Mouse (Mus musculus): ENCODE data around the gene Zbtb40. TPM values are rescaled to one million over a fixed set of nuclear protein-coding genes. Genes with fewer than 3 reads are reported as not detected.

Zbtb40 gene
- polyA plus RNA-seq, 1 experiment from 2014 or later = 5.1 TPM

DNA sequence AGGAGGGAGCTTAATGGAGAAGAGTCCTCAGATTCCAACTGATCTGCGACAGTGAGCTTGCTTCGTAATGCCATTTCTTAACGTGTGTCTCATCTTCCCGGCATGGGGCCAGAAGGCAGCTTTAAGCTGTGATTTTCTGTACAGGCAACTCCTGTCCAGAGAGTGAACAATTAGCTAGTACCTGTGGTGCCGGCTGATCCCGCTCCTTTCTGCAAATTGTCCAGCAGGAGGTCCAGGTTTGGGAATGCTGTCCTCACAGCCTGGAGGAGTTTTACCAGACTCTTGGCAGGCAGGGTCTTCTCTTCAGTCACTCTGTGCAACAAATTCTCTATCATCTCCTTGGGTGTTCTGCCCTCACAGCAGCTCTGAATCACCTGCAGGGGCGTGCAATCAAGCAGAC lies 47.6 kb downstream of the Zbtb40 start:
- Histone ChIP-seq H3K4me3 (no peak overlapping the region), H3K27ac (replicated peaks) (no peak overlapping the region), H3K4me2 (replicated peaks) (no peak overlapping the region), H3K4me1 (peaks cover 10% of the 10 kb centered on the region; the same call in 1 of the 2 replicates), H3K9me3 (no peaks in the 10 kb centered on the region), H3K36me3 (peaks cover 2% of the 10 kb centered on the region; the same call in 1 of the 2 replicates), H3K9ac (replicated peaks) (no peak overlapping the region), H3K27me3 (no peaks in the 10 kb centered on the region)
- ATAC-seq (replicated peaks) = no peak
- WGBS = 55% methylated on average over 7 of the region's 7 CpGs

DNA sequence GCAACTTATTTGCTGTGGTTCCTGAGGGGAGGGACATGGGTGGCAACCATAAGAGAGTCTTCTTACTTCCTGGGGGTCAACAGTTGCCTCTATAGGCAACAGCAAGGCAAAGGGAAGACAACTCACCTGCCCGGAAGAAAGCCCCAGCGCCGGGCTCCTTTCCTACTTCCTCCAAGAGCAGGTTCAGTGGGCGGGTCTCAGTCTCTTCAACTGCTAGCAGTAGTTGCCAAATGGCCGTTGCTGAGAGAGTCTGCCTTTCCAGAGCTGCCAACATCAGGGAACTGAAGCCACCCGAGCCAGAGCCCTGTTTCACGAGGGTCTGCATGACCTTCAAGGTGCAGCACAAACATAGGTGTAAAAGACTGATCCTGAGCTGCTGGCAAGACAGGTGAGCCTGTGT lies 50.2 kb downstream of the Zbtb40 start:
- H3K36me3 ChIP-seq = peaks cover 13% of the 10 kb centered on the region
- 83% methylated on average over 7 of the region's 7 CpGs for WGBS
- no peak overlapping the region for H3K27ac ChIP-seq (replicated peaks)
- H3K9ac ChIP-seq (replicated peaks) = no peak overlapping the region
- no peak overlapping the region for H3K4me3 ChIP-seq
- peaks cover 10% of the 10 kb centered on the region; the same call in 1 of the 2 replicates for H3K4me1 ChIP-seq
- no peak overlapping the region for H3K4me2 ChIP-seq (replicated peaks)
- H3K27me3 ChIP-seq = no peaks in the 10 kb centered on the region
- ATAC-seq (replicated peaks) = no peak
- no peaks in the 10 kb centered on the region for H3K9me3 ChIP-seq

DNA sequence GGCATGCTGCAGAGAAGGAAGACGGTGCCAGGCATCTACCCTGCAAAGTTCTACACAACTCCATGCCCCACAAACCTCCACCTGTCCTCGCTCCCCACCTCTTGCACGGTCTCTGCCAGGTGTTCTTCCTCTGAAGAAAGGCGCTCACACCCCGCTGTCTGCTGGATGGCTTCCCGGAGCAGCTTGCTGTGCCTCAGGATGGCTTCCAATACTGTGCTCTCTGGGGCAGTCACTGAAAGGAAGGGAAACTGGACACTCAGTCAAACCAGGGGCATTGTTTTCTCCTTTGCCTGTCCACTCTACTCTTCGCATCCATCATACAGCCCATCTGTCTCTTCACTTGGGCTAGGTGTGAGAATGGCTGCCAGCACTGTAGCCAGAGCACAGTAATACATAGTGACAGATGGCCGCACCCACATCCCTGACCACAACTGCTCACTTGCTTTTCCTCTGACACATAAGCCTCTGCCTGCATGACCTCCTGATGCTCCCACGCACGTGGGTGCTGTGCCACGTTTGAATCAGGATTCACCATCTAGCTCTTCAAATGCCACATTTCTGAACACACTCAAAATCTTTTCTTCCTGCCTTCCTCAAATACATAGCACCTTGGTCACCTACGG lies 50.8 kb downstream of the Zbtb40 start:
- Histone ChIP-seq H3K4me1 (peaks cover 10% of the 10 kb centered on the region; the same call in 1 of the 2 replicates), H3K27me3 (no peaks in the 10 kb centered on the region), H3K4me3 (no peak overlapping the region), H3K9ac (replicated peaks) (no peak overlapping the region), H3K27ac (replicated peaks) (no peak overlapping the region), H3K9me3 (no peaks in the 10 kb centered on the region), H3K4me2 (replicated peaks) (no peak overlapping the region), H3K36me3 (peaks cover 13% of the 10 kb centered on the region)
- ATAC-seq (replicated peaks) = no peak
- 88% methylated on average over 12 of the region's 12 CpGs for WGBS

DNA sequence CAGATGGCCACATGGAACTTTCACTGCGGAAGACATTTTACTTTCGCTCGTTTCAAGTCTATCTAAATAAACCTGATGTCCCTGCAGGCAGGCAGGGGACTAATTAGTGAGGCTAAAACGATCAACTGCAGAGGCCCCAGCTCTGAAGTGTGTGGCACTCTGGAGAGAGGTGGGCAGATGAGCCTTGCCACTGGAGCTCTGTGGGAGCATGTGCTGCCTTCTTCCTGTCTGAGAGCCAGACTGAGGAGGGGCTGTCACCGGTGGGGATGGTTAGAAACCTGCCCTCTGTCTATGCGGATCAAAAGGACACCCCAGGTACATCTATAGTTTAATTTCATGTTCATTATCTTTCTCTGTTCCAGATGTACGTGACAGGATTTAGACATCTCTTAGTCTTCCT lies 51.7 kb downstream of the Zbtb40 start:
- H3K9ac ChIP-seq (replicated peaks) = no peak overlapping the region
- H3K27me3 ChIP-seq = no peaks in the 10 kb centered on the region
- peaks cover 13% of the 10 kb centered on the region for H3K36me3 ChIP-seq
- 62% methylated on average over 7 of the region's 7 CpGs for WGBS
- H3K4me2 ChIP-seq (replicated peaks) = no peak overlapping the region
- H3K27ac ChIP-seq (replicated peaks) = no peak overlapping the region
- H3K4me3 ChIP-seq = no peak overlapping the region
- no peaks in the 10 kb centered on the region for H3K9me3 ChIP-seq
- ATAC-seq (replicated peaks) = no peak
- H3K4me1 ChIP-seq = peaks cover 10% of the 10 kb centered on the region; the same call in 1 of the 2 replicates

DNA sequence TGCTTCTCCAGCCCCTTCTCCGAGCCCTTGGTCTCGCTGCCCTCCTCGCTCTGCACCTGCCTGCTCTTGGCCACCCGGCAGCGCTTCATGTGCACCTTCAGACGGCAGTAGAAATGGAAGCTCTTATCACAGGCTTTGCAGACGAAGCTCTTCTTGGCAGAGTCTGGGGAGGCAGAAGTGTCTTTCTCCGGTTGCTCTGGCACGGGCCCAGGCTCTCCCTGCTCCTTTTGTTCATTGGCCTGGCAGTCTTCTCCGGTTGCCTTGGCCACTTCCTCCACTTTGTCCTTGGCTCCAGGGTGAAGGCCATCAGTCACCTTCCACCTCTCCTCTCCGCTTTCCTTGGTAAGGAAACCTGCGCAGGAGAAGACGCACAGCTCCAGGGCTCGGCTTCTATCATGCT lies 53.2 kb downstream of the Zbtb40 start:
- 80% methylated on average over 14 of the region's 14 CpGs for WGBS
- Histone ChIP-seq H3K4me2 (replicated peaks) (no peak overlapping the region), H3K4me1 (0 out of 2 replicates have a peak, but pooled peaks cover 2% of the 10 kb centered on the region), H3K27ac (replicated peaks) (no peak overlapping the region), H3K4me3 (no peak overlapping the region), H3K9me3 (no peaks in the 10 kb centered on the region), H3K9ac (replicated peaks) (no peak overlapping the region), H3K36me3 (peaks cover 13% of the 10 kb centered on the region), H3K27me3 (no peaks in the 10 kb centered on the region)
- no peak for ATAC-seq (replicated peaks)

DNA sequence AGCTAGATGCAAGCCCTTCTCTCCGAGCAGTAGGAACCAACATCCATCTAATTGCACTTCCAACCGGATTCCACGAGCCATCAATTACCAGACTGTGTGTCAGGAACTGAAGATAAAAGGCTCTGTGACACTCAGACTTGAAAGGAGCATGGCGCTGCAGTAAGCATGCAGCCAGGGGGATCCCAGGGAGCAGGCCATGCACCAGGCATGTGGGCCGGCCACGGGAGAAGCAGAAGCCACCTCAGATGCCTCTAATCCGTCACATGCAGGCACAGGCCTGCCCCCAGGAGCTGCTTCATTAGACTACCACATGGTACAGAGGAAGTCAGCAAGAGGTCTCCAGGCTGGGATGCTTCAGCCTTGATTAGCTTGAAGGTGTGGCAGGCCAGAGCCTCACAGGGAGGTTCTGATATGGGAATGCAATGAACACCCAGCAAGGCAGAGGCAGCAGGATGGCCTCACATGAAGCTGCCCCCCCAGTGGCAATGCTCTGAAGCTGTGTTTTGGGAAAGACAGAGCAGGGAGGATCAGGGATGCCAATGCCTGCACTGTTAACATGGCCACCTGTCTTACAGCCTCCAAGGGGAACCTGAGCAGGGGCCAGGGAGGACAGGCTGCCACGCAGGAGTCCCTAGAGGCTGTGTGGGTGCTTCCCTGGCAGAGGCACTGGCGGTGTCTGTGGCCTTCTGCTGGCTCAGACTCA lies 66.5 kb downstream of the Zbtb40 start:
- Histone ChIP-seq H3K4me3 (no peak overlapping the region), H3K27me3 (no peaks in the 10 kb centered on the region), H3K36me3 (no peaks in the 10 kb centered on the region), H3K9ac (replicated peaks) (no peak overlapping the region), H3K9me3 (no peaks in the 10 kb centered on the region), H3K4me2 (replicated peaks) (no peak overlapping the region), H3K27ac (replicated peaks) (no peak overlapping the region), H3K4me1 (peaks cover 18% of the 10 kb centered on the region)
- ATAC-seq (replicated peaks) = no peak
- WGBS = 53% methylated on average over 9 of the region's 9 CpGs

DNA sequence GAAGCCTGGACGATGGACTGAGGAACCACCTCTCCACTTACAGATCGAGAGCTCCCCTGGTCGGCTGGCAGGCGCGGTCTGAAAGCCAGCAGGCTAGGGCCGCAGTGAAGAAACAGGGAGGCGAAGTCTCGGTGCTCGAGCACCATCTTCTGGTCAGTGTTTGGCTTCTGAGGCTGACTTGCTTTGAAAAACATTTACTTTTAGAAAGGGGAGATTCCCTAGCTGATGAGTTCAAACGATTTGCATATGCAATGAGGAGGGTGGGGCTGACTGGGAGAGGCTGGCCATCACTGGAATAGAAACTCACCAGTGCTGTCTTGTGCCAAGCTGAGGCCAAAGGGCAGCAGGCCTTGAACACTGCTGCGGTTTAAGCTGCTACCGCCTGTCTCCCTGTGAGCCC lies 67.3 kb downstream of the Zbtb40 start:
- H3K4me1 ChIP-seq = peaks cover 18% of the 10 kb centered on the region
- H3K27me3 ChIP-seq = no peaks in the 10 kb centered on the region
- no peaks in the 10 kb centered on the region for H3K36me3 ChIP-seq
- peak; percentile 53 for ATAC-seq (replicated peaks)
- H3K4me3 ChIP-seq = no peak overlapping the region
- no peak overlapping the region for H3K9ac ChIP-seq (replicated peaks)
- no peak overlapping the region for H3K27ac ChIP-seq (replicated peaks)
- 6% methylated on average over 12 of the region's 12 CpGs for WGBS
- H3K4me2 ChIP-seq (replicated peaks) = no peak overlapping the region
- H3K9me3 ChIP-seq = no peaks in the 10 kb centered on the region

DNA sequence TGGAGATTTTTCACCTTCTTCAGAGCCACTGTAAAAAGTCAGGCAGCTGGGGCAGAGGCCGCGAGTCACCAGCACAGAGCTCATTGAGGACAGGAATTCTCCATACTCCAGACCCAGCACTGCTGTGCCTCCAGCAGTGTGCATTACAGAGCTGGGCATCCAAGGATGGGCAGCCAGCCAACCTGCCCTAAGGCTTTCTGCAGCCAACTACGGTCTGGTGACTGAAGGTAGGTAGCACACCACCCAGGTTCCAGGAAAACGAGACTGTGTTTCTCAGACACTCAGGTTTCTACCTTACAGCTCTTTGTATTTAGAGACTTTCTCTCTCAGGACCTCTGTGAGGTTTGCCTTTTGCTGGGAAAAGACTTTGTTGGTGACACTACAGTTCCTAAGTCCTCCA lies 67.7 kb downstream of the Zbtb40 start:
- H3K9ac ChIP-seq (replicated peaks) = no peak overlapping the region

DNA sequence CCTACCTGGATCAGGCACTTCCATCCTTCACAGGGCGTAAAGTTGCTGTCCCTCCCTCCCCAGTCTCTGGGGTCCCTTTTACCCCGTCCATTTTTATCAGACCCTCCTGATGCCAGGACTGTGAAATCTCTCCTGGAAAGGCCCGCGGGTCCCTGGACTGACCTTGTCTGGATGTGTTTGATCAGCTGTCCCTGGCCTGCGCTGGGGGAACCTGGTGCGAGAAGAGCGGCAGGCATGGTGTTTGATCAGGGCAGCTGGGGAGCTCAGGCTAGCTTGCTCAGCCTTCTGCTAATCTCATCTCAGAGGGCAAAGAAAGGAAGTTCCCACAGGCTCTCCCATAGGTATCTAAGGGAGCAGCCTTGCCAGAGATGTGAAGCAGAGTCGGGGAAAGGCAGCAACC lies 71.4 kb downstream of the Zbtb40 start:
- ATAC-seq (replicated peaks) = no peak
- H3K9ac ChIP-seq (replicated peaks) = no peak overlapping the region
- WGBS = 71% methylated on average over 8 of the region's 8 CpGs
- H3K27me3 ChIP-seq = no peaks in the 10 kb centered on the region
- H3K4me2 ChIP-seq (replicated peaks) = no peak overlapping the region
- no peak overlapping the region for H3K27ac ChIP-seq (replicated peaks)
- no peak overlapping the region for H3K4me3 ChIP-seq
- H3K9me3 ChIP-seq = no peaks in the 10 kb centered on the region
- peaks cover 14% of the 10 kb centered on the region for H3K4me1 ChIP-seq
- H3K36me3 ChIP-seq = no peaks in the 10 kb centered on the region

More for the DNA sequence above, 67.7 kb downstream of the Zbtb40 start:
- H3K9me3 ChIP-seq = no peaks in the 10 kb centered on the region
- no peaks in the 10 kb centered on the region for H3K27me3 ChIP-seq
- H3K4me3 ChIP-seq = no peak overlapping the region
- H3K4me2 ChIP-seq (replicated peaks) = no peak overlapping the region
- 55% methylated on average over 4 of the region's 4 CpGs for WGBS
- 0 out of 2 replicates have a peak, but pooled peaks have one; percentile 36 for ATAC-seq (replicated peaks)
- H3K27ac ChIP-seq (replicated peaks) = no peak overlapping the region
- no peaks in the 10 kb centered on the region for H3K36me3 ChIP-seq
- H3K4me1 ChIP-seq = peaks cover 18% of the 10 kb centered on the region

DNA sequence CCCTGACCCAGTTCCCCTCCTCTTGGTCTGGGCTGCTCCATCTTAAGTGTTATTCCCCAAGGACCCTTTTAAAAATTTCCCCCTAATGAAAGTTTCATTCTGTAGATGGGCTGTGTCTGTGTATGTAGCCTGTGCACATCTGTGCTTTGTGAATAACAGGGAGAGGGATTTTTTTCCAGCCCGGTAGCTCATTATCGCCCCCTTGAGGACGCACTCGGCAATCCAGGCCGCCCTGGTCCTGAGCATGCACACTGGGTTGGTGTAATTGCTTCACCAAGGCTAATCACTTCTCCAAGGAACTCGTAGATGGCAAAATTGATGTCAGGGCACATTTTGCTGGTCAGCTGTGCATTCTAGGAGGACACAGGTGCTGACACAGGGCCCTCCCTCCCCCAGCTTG lies 77.7 kb downstream of the Zbtb40 start:
- ATAC-seq (replicated peaks) = no peak
- no peak overlapping the region for H3K27ac ChIP-seq (replicated peaks)
- no peak overlapping the region for H3K4me2 ChIP-seq (replicated peaks)
- WGBS = 10% methylated on average over 6 of the region's 6 CpGs
- peaks cover 14% of the 10 kb centered on the region; the same call in 1 of the 2 replicates for H3K27me3 ChIP-seq
- peaks cover 22% of the 10 kb centered on the region for H3K4me1 ChIP-seq
- H3K4me3 ChIP-seq = no peak overlapping the region
- H3K9ac ChIP-seq (replicated peaks) = no peak overlapping the region
- no peaks in the 10 kb centered on the region for H3K36me3 ChIP-seq
- no peaks in the 10 kb centered on the region for H3K9me3 ChIP-seq

DNA sequence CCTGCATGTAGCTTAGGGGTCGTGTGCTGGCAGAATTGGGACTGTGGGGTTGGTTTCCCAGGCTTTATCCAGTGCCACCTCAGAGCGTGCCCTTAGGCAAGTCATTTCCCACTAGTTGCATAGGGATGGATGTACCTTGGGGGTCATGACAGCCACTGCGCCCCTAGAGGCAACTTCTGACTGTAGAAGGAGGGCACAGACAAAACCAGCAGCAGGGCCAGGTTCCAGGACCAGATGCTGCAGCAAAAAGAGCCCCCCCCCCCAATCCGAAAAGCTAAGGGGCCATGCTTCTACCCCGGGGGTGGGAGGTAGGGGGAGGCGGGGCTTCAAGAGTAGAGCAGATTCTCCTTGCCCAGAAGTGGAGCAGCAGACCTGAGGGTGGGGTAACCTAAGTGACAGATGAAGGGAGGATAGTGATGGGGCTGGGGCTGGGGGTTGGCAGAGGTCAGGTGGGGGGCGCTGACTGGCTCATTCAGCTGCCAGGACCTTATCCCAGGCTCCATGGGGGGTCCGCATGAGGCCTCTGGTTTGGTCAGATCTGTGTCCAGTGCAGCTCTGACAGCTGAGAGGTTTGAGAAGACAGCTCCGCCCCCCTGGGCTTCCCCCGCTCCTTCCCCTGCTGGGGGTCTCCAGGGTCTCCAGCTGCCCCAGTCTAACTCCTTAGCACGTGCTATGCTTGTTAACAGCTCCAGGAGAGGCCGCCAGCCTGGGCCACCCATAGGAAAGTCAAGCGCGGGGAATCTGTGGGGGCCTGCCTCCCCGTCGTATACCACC lies 78.9 kb downstream of the Zbtb40 start:
- Histone ChIP-seq H3K9ac (replicated peaks) (no peak overlapping the region), H3K27ac (replicated peaks) (no peak overlapping the region), H3K36me3 (no peaks in the 10 kb centered on the region), H3K27me3 (peaks cover 14% of the 10 kb centered on the region; the same call in 1 of the 2 replicates), H3K4me2 (replicated peaks) (no peak overlapping the region), H3K9me3 (no peaks in the 10 kb centered on the region), H3K4me1 (peaks cover 30% of the 10 kb centered on the region), H3K4me3 (no peak overlapping the region)
- WGBS = 44% methylated on average over 16 of the region's 16 CpGs
- ATAC-seq (replicated peaks) = no peak

DNA sequence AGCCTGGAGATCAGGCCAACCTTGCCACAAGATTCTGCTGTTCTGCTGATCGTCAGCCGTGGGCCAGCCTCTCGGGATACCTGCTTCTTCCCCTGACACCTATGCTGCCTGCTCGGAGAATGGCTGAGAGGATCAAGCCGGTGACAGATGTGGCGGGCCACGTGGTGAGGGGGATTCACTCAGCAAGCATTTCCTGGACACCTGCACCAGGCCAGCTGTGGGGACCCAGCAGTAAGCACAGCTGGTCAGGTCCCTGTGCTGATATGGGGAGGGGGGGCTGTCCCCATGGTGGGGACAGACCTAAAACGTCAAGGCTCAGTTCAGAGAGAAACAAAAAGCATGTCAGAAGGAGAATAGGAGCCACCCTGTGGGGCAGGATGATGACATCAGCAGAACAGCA lies 79.5 kb downstream of the Zbtb40 start:
- WGBS = 58% methylated on average over 8 of the region's 8 CpGs
- no peaks in the 10 kb centered on the region for H3K9me3 ChIP-seq
- no peak overlapping the region for H3K27ac ChIP-seq (replicated peaks)
- no peak overlapping the region for H3K9ac ChIP-seq (replicated peaks)
- H3K4me1 ChIP-seq = peaks cover 32% of the 10 kb centered on the region
- no peak overlapping the region for H3K4me3 ChIP-seq
- H3K36me3 ChIP-seq = no peaks in the 10 kb centered on the region
- H3K4me2 ChIP-seq (replicated peaks) = no peak overlapping the region
- H3K27me3 ChIP-seq = peaks cover 14% of the 10 kb centered on the region; the same call in 1 of the 2 replicates
- ATAC-seq (replicated peaks) = no peak
